Mouse (Mus musculus) C2C12 (cell line): ENCODE data around the gene Dnah5.

Experiments
- CTCF ChIP-seq: IDR thresholded peaks from one replicate; pipeline ENCODE4 v1.5.1; 2011; ENCODE audit not compliant: control insufficient read depth, insufficient read depth, insufficient read length
- MAX ChIP-seq: IDR thresholded peaks from one replicate; pipeline ENCODE4 v1.6.1; 2011; ENCODE audit warnings: mild to moderate bottlenecking, control low read depth
- MYOD1 ChIP-seq: IDR thresholded peaks from one replicate; pipeline ENCODE4 v1.6.1; 2011; ENCODE audit warnings: low read depth; ENCODE audit not compliant: control insufficient read depth, insufficient read length
- MYOG ChIP-seq: IDR thresholded peaks from one replicate; pipeline ENCODE4 v1.6.1; 2011; ENCODE audit not compliant: control insufficient read depth, insufficient read length; ENCODE audit errors: extremely low read depth
- USF1 ChIP-seq: IDR thresholded peaks from one replicate; pipeline ENCODE4 v1.6.1; 2011; ENCODE audit warnings: low read depth, mild to moderate bottlenecking, control low read depth, moderate library complexity

DNA sequence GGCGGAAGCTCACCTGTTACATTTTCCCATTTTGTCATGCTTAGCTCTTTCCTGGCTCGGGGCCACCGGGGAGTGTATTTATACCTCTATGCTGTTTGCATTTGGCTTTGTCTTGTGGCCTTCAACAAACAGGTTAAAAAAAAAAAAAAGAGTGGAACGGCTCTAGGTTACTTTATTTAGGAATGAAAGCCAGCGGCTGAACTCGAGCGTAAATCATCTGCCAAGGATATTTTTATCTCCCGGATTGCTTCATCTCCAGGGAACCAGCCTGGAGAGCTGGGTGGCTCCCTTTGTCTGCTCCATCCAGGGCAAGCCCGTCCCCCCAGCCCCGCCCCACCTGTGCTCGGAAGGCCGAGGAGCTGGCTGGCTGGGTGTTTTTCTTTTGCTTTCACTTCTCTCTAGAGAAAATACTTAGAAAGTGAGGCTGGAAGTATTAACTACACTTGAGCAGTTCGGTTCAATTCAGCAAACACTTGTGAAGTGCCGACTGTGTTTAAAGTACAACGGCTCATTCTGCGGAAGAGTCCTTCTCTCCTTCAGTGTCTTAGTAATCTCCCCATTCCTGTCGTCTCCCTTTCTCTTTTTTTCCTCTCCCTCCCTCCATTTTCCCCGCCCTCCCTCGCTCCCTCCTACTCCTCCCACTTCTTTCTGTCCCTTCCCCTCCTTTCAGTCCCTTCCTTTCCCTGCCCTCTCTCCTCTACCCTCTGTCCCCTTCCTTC, 44.6 kb upstream of the Dnah5 start:
- TF ChIP-seq CTCF (no peak), MAX (peak; percentile 41), USF1 (no peak), MYOG (no peak), MYOD1 (no peak)
